ENCODE assay signal across 11 mouse cellular contexts in the genomic region with DNA sequence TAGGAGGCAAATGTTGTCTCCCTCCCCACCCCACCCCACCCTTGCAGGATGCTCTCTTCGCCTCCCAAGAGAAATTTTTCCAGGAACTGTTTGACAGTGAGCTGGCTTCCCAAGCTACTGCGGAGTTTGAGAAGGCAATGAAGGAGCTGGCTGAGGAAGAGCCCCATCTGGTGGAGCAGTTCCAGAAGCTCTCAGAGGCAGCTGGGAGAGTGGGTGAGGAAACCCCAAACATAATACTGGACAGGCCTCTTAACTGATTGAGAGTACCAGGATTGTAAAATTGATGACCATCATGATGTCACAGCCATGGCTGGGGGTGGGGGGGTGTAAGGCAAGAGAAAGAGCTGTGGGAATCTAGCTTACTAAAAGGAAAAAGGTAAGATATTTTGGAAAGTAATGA. TPM values are rescaled to one million over a fixed set of nuclear protein-coding genes. Genes with fewer than 3 reads are reported as not detected.
DNase-seq lines count a peak whose midpoint lies in the region; ATAC-seq and TF ChIP-seq lines count a peak whose summit lies in the region.
"Had no signal": no experiment of that assay in that cellular context is flagged by ENCODE, and none has a peak within 500 bp of the region (broad histone marks: within the 10 kb centered on the region; RNA-seq: fewer than 3 reads in every experiment).

No protein-coding gene starts in this region.

- H3K27ac ChIP-seq in liver, embryonic 14.5 days = no peak overlapping the region
- H3K27ac ChIP-seq in hindbrain, embryonic 13.5 days = no peak overlapping the region
- H3K27ac ChIP-seq: heart, embryonic 15.5 days had no signal

- no peaks in the 10 kb centered on the region for H3K9me3 ChIP-seq in liver, embryonic 14.5 days (ENCODE audit: control insufficient read depth, low read length)
- no peaks in the 10 kb centered on the region for H3K9me3 ChIP-seq in hindbrain, embryonic 13.5 days
- H3K9me3 ChIP-seq: heart, embryonic 15.5 days had no signal

- 76% methylated on average over 2 of the region's 2 CpGs for WGBS in liver, embryonic 14.5 days (ENCODE audit: insufficient replicate concordance)
- 56% methylated on average over 2 of the region's 2 CpGs for WGBS in hindbrain, embryonic 13.5 days

- no peak for ATAC-seq in liver, embryonic 14.5 days (ENCODE audit: insufficient read depth)
- ATAC-seq in hindbrain, embryonic 13.5 days (ENCODE audit: low FRiP score) = no peak

- H3K27me3 ChIP-seq in liver, embryonic 14.5 days (ENCODE audit: control insufficient read depth, insufficient read depth, low read length) = no peaks in the 10 kb centered on the region
- H3K27me3 ChIP-seq in hindbrain, embryonic 13.5 days = no peaks in the 10 kb centered on the region
- H3K27me3 ChIP-seq: heart, embryonic 15.5 days had no signal

- no peak overlapping the region for H3K4me2 ChIP-seq in liver, embryonic 14.5 days (ENCODE audit: low read depth)
- H3K4me2 ChIP-seq in hindbrain, embryonic 13.5 days = no peak overlapping the region
- H3K4me2 ChIP-seq: heart, embryonic 15.5 days had no signal

- peak; percentile 44 for TF ChIP-seq CTCF in liver, embryonic 14.5 days (IDR thresholded peaks at IDR 0.05; ENCODE audit: low read depth)

- peaks cover 28% of the 10 kb centered on the region for H3K36me3 ChIP-seq in liver, embryonic 14.5 days (replicated peaks; ENCODE audit: control insufficient read depth, insufficient read depth, low read depth)
- peaks cover 55% of the 10 kb centered on the region for H3K36me3 ChIP-seq in hindbrain, embryonic 13.5 days

- no peak for TF ChIP-seq EP300 in liver, embryonic 14.5 days (IDR thresholded peaks at IDR 0.05; ENCODE audit: low read depth)

- peak; percentile 32 to 47 for DNase-seq in cerebellum, postnatal 10 days
- no peak for DNase-seq in cerebellum, postnatal 25 days
- DNase-seq in kidney, postnatal 25 days = peak; percentile 23 to 42
- no peak for DNase-seq in kidney, adult 11 months
- peak; percentile 28 for DNase-seq in 416B (ENCODE audit: low read depth)
- no peak for DNase-seq in liver, embryonic 14.5 days (ENCODE audit: low read depth in 3 of 3, low spot score in 3 of 3)
- no peak for DNase-seq in thymus, postnatal 36 days
- DNase-seq: B cell, adult 2 months had no signal

- no peak overlapping the region for H3K4me3 ChIP-seq in liver, embryonic 14.5 days (ENCODE audit: insufficient read depth in 1 of 2, low read depth in 2 of 2, low read length in 2 of 2)
- no peak overlapping the region for H3K4me3 ChIP-seq in hindbrain, embryonic 13.5 days
- H3K4me3 ChIP-seq: erythroblast, embryonic 14.5 days; heart, embryonic 15.5 days had no signal

- no peak overlapping the region for H3K9ac ChIP-seq in liver, embryonic 14.5 days (replicated peaks)
- no peak overlapping the region for H3K9ac ChIP-seq in hindbrain, embryonic 13.5 days
- H3K9ac ChIP-seq: heart, embryonic 15.5 days had no signal

- peaks cover 6 to 12% of the 10 kb centered on the region in 2 experiments for H3K4me1 ChIP-seq in liver, embryonic 14.5 days (replicated peaks; ENCODE audit: control insufficient read depth in 2 of 2, insufficient read depth in 2 of 2, low read length in 1 of 2)
- peaks cover 22% of the 10 kb centered on the region for H3K4me1 ChIP-seq in hindbrain, embryonic 13.5 days (replicated peaks)

RNA-seq across cellular contexts. Expression of a gene that starts 2.6 kb away (rescaled TPM):
- 19.8 and 20.1 TPM in 2 replicates for polyA plus RNA-seq in liver, embryonic 14.5 days (2012; rRNA removed)
- polyA plus RNA-seq in liver, embryonic 14.5 days (2014; fragmentation: Nextera tagmentation; extraction: Ambion mirVana) = 30.1 and 32.9 TPM in 2 replicates
- polyA plus RNA-seq in hindbrain, embryonic 13.5 days (2015; fragmentation: Nextera tagmentation; extraction: Ambion mirVana) = 163 and 168 TPM in 2 replicates

RNA-seq across cellular contexts. Expression of a gene that starts 18.8 kb away (rescaled TPM):
- polyA plus RNA-seq in liver, embryonic 14.5 days (2012; rRNA removed) = 25.4 and 34.6 TPM in 2 replicates
- 36.2 and 40.1 TPM in 2 replicates for polyA plus RNA-seq in liver, embryonic 14.5 days (2014; fragmentation: Nextera tagmentation; extraction: Ambion mirVana)
- 100 and 107 TPM in 2 replicates for polyA plus RNA-seq in hindbrain, embryonic 13.5 days (2015; fragmentation: Nextera tagmentation; extraction: Ambion mirVana)

RNA-seq across cellular contexts. Expression of a gene that starts 46.5 kb away (rescaled TPM):
- 22.2 and 22.6 TPM in 2 replicates for polyA plus RNA-seq in liver, embryonic 14.5 days (2012; rRNA removed)
- 24.6 and 28.4 TPM in 2 replicates for polyA plus RNA-seq in liver, embryonic 14.5 days (2014; fragmentation: Nextera tagmentation; extraction: Ambion mirVana)
- 118 and 128 TPM in 2 replicates for polyA plus RNA-seq in hindbrain, embryonic 13.5 days (2015; fragmentation: Nextera tagmentation; extraction: Ambion mirVana)

RNA-seq across cellular contexts. Expression of a gene that starts 46.8 kb away (rescaled TPM):
- 28.9 and 29.1 TPM in 2 replicates for polyA plus RNA-seq in liver, embryonic 14.5 days (2012; rRNA removed)
- polyA plus RNA-seq in liver, embryonic 14.5 days (2014; fragmentation: Nextera tagmentation; extraction: Ambion mirVana) = 49.6 and 54.6 TPM in 2 replicates
- 186 and 190 TPM in 2 replicates for polyA plus RNA-seq in hindbrain, embryonic 13.5 days (2015; fragmentation: Nextera tagmentation; extraction: Ambion mirVana)

Comparison
In these comparisons a context has a peak if more than half of its experiments do, and no peak if none do; other contexts are left out.
1. DNase-seq: peak in cerebellum, postnatal 10 days (2 of 2), kidney, postnatal 25 days (2 of 2) and 416B (single experiment); none in cerebellum, postnatal 25 days (0 of 2), kidney, adult 11 months (single experiment), liver, embryonic 14.5 days (0 of 3) and thymus, postnatal 36 days (0 of 2).